Mouse (Mus musculus) testis, postnatal 10 days (tissue): ENCODE results near the gene Tbc1d10a.

Experiments
- DNase-seq: peaks from one replicate; pipeline ENCODE4 v3.0.0; 2021; ENCODE audit warnings: low spot score

The Tbc1d10a gene

DNA sequence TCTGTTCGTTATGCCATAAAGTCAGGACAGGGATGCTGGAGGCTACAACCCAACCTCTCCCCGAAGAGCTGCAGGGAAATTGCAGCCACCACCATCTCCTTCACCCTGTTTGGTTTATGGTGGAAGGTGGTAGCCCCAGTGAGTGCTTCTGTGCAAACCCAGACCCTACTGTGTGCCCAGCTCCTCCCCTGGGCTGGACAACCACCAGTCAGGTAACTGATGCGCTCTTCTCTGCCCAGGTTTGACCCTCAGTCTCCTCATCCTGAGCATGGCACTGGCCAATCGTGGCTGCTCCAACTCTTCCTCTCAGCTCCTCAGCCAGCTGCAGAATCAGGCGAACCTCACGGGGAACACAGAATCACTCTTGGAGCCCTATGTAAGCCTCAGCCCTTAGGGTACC lies 51.6 kb downstream of the Tbc1d10a start:
- no peak for DNase-seq

DNA sequence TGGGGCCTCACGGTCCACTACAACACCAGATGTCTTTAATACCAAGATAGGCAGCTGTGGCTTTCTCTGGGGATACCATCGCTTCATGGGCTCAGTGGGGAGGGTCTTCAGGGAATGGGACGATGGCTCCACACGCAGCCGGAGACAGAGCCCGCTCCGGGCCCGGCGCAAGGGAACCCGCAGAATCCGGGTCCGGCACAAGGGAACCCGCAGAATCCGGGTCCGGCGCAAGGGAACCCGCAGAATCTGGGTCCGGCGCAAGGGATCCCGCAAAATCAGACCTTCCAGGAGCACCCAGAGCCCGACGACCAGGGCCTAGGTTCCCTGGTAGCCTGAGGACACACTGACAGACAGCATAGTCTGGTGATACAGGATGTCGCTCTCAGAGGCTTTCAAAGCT lies 53.1 kb downstream of the Tbc1d10a start:
- peak; percentile 40 for DNase-seq

GRCm38 (mm10) chr11:4240151-4240550 lies 53.6 kb downstream of the Tbc1d10a start:
- DNase-seq, result no peak

DNA sequence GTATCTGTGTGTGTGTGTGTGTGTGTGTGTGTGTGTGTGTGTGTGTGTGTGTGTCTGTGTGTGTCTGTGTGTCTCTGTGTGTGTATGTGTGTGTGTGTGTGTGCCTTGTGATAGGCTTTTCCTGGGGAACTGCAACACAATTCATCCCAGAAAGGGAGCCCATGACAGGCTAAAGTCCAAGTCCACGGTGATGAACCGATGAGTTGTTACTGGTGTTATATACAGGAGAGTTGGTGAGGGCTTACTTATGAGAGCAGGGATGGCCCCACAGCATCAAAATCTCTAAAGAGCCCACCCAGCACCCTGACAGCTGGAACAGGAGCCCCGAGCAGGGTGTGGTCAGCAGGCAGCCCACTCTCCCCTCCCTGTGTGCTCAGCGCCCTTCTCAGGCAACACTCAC lies 54.6 kb downstream of the Tbc1d10a start:
- DNase-seq, result no peak

DNA sequence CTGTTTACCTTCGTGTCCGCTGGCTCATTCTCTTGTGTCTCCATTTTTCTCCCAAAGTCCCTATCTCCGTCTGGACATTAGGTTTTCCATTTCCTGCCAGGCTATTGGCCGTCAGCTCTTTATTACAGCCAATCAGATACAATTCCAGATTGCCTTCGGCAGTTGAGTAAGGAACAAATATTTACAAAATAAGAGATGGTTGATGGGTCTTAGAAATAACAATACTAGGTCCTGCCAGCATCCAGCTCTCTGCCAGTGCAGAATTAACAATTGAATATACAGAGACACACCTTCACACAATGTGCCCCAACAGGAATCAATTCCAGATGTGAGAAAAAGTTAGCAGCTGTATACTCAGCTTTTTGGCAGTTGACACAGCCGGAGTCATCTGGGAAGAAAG lies 59.5 kb downstream of the Tbc1d10a start:
- no peak for DNase-seq

DNA sequence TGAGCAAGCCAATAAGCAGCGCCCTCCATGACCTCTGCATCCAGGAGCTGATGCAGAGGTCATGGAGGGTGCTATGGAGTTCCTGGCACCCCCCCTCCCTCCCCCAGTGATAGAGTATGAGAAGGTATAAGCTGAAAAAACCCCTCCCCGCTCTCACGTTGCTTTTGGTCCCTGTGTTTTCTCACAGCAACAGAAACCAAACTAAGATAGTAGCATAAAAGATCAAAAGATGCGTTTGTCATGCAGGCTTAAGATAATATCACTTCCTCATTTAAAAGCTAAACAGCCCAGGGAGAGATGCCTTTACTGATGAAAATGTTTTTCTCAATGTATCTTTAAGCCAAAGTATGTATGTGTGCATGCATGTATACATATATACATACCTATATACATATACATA lies 60.0 kb downstream of the Tbc1d10a start:
- DNase-seq, result no peak

- no peak for DNase-seq
Measured at GRCm38 (mm10) chr11:4247201-4247959, 60.8 kb downstream of the Tbc1d10a start.

DNA sequence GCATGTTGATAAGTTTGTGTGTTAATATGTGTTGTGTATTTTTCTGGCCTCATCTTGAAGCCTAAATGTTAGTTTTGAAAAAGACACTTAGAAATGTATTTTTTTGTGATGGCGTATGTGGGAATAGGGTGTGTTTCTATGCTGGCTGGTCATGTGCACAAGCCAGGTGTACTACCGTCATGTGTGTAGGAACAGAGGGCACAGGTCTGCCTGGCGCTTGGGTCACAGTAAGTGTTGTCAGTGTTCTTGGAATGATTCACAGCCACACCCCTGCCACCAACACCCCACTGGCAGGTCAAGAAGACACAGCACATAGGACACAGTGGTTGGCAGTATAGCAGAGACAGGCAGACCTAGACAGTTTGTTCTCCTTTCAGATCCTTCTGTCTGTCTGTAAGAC lies 62.6 kb downstream of the Tbc1d10a start:
- no peak for DNase-seq

DNA sequence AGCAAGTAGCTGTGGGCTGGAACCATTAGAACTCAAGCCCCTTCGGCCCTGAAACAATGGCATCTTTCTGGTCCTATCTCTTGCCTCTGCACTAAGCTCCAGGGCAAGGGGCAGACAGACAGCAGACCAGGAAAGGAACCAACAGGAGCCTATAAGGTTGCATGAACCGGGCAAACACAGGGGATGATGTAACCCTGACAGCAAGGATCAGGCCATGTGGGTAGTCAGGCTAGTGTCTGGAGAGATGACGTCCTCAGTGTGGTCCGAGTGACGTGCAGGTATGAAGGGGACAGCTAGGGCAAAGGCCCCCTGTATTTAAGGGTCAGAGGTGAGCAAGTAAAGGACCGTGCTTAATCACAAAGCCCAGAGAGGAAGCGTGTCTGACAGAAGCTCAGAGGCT lies 63.7 kb downstream of the Tbc1d10a start:
- DNase-seq, result no peak

GRCm38 (mm10) chr11:4251376-4251775 lies 64.8 kb downstream of the Tbc1d10a start:
- DNase-seq, result no peak

DNA sequence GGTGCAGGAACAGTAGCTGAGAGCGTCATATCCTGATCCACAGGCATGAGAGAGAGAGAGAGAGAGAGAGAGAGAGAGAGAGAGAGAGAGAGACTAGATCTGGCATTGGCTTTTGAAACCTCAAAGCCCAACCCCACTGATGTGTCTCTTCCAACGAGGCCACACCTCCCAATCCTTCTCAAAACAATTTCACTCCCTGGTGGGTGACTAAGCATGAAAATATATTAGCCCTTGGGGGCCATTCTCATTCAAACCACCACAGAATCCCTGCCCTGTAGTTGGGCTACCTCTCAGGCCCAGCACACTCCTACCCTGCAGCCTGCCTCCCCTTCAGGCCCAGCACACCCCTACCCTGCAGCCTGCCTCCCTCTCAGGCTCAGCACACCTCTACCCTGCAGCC lies 66.3 kb downstream of the Tbc1d10a start:
- DNase-seq, result no peak

- DNase-seq, result no peak
Measured at GRCm38 (mm10) chr11:4256846-4257607, 70.4 kb downstream of the Tbc1d10a start, which contains the start of gene Lif. Gene Lif (plus strand): TSS chr11:4257557.

- DNase-seq, result no peak
Measured at GRCm38 (mm10) chr11:4257756-4258155, 71.2 kb downstream of the Tbc1d10a start.

DNA sequence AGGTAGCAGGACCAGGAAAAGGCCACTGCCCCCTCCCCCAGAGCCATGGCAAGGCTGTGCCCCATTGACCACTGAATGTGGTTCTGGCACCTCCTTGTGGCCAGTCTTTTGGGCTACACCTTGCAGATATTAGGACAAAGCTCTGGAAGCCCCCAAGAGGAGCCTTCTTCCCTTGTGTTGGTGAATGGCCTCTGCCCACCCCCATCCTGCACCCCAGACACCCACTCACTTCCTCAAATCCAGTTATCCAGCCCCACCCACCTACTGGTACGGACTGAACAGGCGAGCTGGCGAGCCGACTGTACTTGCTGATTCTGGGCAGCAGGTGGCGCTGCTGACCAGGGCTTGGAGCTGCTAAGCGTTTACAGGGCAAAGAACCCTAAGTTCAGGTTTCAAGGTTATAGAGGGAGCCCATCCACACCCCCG lies 72.1 kb downstream of the Tbc1d10a start:
- peak; percentile 90 for DNase-seq

- peak; percentile 70 for DNase-seq
Measured at GRCm38 (mm10) chr11:4260463-4261187, 74.0 kb downstream of the Tbc1d10a start.

DNA sequence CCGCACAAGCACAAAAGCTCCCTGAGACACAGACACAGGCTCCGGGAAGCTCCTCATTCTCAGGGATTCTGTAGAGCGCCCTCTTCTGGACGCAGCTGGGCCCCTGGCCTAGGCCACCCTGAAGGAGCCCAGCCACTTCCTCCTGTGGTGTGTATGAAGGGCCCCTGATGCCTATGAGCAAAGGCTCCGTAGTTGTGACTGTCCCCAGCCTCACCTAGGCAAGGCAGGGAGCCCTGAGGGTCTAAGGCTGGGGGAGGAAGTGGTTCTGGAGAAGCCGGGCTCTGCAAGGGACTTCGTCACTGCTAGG lies 74.6 kb downstream of the Tbc1d10a start:
- peak; percentile 86 for DNase-seq

- DNase-seq, result peak; percentile 71
Measured at GRCm38 (mm10) chr11:4261969-4262368, 75.4 kb downstream of the Tbc1d10a start.

GRCm38 (mm10) chr11:4262847-4263246 lies 76.3 kb downstream of the Tbc1d10a start:
- DNase-seq, result no peak

DNA sequence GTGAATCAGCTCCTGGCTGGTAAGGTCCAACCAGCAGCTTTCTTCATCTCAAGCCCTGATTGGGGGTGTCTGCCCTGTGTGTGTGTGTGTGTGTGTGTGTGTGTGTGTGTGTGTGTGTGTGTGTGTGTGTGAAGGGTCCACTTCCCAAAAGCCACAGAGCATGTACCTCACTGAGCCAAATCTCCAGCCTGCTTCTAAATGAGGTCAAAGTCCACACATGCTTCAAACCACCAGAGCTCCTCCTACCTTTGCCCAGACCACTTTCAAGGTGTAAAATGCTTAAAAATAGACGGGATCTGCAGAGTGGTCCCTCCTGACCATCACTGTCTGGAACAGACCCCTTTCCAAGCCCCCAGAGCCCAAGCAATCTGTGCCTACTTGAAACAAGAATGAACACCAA lies 76.7 kb downstream of the Tbc1d10a start:
- DNase-seq, result no peak

GRCm38 (mm10) chr11:4264066-4264465 lies 77.5 kb downstream of the Tbc1d10a start:
- peak; percentile 76 for DNase-seq
